Mouse (Mus musculus) layer of hippocampus, postnatal 14 days (tissue): ENCODE measurements at regions not wholly inside any gene's neighbourhood (a gene's known extent, or its start where the extent isn't known, plus 50 kb on each side); places are given as distances from the start of the nearest gene placed in this dataset.

ENCODE experiments used
- DNase-seq, 2 experiments: peaks; one replicate each; pipeline ENCODE4 v3.0.0; 2021 to 2022; ENCODE audit warnings: low spot score in 2 of 2, mixed read lengths in 1 of 2

DNA sequence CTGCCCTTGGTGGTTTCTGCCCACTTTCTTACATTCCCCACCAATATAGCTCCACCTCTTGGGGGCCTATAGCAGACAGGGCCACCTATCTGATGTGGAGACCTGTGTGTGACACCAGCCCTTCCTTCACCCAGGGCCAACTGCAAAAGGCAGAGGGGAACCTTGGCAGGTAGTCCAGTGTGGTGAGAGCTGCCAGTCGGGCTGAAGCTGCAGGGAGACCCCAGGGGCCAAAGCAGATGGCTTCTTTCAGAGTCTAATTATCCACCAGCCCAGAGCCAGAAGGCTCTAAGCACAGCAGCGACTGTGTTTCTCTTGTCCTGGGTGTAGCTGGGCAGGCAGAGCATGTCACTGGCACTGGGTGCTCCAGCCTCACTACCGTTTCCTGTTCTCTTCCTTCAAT lies 104.5 kb downstream of the Chst1 start:
- no peak for DNase-seq

GRCm38 (mm10) chr2:92709668-92710067 lies 110.2 kb downstream of the Chst1 start:
- no peak for DNase-seq

DNA sequence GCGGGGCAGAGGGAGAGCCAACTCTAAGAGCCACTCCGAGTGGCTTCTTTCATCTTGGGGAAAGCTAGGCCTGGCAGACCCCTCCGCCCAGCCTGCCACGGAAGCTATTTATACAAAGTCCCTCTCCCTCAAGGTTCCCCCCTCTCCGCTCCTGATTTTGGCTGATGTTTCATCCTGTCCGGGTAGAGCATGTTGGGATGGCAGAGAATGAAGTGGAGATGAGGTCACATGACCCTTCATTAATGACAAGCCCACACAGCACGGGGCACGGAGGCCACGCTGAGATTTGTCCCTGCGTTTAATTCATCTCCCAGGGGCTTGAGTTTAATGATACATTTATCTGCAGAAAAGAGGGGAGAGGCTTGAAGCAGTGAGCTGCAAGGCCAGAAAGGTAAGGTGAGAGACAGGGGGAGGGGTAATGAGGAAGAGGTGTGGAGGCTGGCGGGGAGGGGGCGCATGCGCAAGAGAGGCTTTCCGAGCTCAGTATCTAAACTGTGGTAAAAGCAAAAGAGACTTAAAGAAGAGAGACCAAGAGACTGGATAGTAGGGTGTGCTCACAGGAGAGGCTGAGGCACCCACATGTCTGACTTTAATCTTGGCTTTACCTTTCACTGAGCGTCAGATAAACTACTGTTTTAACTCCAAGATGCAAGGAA lies 111.7 kb downstream of the Chst1 start:
- no peak for DNase-seq

- DNase-seq = no peak
These were observed 113.0 kb downstream of the Chst1 start for GRCm38 (mm10) chr2:92712266-92713144.

DNA sequence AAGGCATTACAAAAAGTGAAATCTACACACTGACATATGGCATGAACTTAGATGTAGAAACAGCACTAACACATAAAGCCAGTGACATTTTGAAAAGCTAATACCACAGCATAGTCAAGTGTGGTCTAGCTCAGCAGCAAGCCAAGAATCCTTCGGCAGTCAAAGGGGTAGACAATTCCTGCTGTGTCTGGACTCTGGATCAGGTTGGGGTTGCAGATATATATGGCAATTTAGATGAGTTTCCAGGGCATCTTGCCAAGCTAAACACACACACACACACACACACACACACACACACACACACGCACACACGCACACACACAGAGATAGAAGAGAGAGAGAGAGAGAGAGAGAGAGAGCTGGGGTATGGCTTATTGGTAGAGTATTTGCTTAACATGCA lies 118.2 kb downstream of the Chst1 start:
- DNase-seq = no peak

- DNase-seq = no peak
These were observed 122.4 kb downstream of the Chst1 start for GRCm38 (mm10) chr2:92721951-92722350.

DNA sequence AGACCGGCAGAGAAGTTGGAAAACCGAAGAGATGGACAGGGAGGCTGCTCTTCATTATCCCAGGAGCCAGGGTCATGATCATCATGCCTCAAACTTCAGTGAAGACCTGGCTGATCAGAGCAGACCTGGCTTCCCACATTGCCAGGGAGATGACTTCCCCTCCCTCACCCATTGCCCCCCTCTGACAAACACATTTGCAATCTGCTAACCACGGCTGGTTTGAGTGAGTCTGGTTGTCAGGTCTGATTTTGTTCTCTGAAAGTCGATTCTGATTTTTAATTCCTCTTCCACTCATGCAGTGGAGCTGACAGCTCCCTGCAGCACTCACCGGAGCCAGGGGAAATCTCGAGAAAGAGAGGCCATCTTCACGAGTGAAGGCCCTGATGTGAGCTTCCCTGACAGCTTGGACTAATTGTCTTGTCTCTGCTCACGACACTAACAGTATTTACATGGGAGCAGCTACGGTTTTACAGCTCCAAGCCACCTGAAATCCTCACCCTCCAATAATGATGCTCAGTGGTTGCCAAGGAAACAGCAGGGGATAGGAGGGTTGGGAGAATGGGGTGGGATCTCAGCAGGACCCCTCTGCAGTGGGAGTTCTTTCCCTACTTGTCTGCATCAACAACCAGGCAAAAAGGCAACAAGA lies 124.2 kb downstream of the Chst1 start:
- DNase-seq = no peak

- DNase-seq = no peak
These were observed 127.1 kb downstream of the Chst1 start for GRCm38 (mm10) chr2:92726640-92727039.

- DNase-seq = no peak
These were observed 127.7 kb downstream of the Chst1 start for GRCm38 (mm10) chr2:92727241-92727640.

DNA sequence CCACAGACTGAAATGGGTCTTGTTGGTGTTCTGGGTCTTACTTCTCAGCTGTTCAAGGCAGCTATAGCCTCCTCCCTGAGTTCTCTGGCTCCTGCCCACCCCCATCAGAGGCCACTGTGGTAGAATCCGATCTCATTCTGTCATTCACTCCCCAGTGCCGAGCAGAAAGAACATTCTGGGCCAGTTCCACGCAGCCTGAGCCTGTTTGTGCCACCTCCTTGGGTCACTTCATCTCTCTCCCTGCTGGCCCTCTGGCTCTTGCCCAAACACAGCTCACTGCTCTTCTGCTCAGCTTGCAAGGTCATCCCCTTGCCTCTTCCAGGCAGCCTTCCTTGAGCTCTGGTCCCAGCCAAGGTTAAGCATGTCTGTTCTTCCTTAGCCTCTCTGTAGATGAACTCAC lies 128.9 kb downstream of the Chst1 start:
- DNase-seq = no peak

DNA sequence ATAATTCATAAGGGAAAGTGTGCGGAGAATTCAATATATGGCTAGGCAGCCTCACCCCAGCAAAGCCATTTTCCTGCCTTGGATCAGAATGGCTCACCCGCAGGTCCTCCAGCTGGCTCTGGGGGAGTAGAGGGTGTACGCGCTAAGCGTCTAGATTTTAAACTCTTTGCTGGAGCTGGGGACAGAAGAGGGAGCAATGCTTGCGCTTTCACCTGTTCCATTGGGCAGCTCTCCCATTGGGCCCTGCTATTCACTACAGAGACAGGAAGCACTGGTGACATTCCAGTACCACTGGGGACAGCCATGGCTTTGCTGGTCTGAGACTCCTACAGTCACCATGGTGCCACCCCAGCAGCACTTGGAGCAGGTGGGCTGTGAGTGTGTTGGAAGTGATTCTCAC lies 130.9 kb downstream of the Chst1 start:
- DNase-seq = no peak

DNA sequence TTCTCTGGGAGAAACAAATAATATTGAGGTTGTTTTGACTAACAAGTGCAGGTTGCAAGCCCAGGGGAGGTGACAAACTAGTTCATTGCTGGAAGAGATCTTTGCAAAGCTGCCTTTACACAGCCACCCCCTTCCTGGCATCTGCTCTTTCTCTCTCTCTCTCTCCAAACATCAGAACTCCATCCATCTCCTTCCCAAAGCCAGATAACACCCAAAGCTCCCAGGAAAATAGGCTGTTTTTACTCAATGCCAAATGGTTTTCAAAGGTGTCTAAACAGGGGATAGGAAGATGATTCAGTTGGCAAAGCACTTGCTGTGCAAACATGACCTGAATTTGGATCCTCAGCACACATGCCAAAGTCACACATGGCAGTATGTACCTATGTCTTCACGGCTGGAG lies 133.9 kb downstream of the Chst1 start:
- DNase-seq = no peak

- no peak for DNase-seq
These were observed 136.3 kb downstream of the Chst1 start for GRCm38 (mm10) chr2:92735784-92736183.

GRCm38 (mm10) chr2:92737301-92737700 lies 137.8 kb downstream of the Chst1 start:
- no peak for DNase-seq

- no peak for DNase-seq
These were observed 140.1 kb downstream of the Chst1 start for GRCm38 (mm10) chr2:92739576-92739975.

- no peak for DNase-seq
These were observed 141.3 kb downstream of the Chst1 start for GRCm38 (mm10) chr2:92740776-92741295.

DNA sequence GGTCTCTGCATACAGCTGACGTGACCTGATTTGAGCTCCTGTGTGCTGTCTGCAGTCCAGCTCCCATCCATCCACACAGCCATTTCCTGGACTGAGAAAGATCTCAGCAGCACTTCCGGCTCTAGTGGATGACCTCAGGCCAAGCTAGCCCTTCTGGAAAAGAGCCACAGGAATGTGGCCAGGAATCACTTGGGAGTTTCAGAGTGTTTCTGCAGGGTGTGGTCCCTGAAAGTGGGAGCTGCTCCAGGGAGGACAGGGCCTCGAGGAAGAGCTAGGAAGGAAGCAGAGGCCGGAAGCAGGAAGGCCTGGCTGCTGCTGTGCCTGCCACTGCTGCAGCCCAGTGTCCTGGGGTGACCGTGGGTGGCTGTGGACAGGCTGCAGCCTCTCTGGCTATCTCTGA lies 142.5 kb downstream of the Chst1 start:
- no peak for DNase-seq

- DNase-seq = no peak
These were observed 143.2 kb downstream of the Chst1 start for GRCm38 (mm10) chr2:92742671-92743070.

- DNase-seq = no peak
These were observed 143.6 kb downstream of the Chst1 start for GRCm38 (mm10) chr2:92743152-92743551.

DNA sequence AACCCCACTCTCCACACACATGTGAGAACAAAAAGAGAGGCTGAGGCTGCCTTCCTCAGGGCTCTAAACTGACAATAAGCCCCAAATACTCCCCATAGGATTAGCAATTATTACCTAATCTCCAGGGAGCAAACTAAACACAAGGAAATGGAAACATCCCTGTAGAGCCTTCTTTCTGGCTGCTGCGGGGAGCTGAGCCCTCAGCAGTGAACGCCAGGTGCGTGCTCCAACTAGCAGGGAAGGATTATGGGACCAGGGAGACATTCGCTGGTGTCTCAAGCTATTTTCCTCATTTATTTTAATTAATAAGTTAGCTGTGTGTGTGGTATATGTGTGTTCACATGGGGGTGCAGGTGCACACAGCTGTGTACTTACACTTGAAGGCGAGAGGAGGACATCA lies 144.4 kb downstream of the Chst1 start:
- DNase-seq = no peak

GRCm38 (mm10) chr2:92747406-92747805 lies 147.9 kb downstream of the Chst1 start:
- DNase-seq = no peak

- DNase-seq = no peak
These were observed 150.6 kb downstream of the Chst1 start for GRCm38 (mm10) chr2:92750116-92750515.
